In the genomic region with DNA sequence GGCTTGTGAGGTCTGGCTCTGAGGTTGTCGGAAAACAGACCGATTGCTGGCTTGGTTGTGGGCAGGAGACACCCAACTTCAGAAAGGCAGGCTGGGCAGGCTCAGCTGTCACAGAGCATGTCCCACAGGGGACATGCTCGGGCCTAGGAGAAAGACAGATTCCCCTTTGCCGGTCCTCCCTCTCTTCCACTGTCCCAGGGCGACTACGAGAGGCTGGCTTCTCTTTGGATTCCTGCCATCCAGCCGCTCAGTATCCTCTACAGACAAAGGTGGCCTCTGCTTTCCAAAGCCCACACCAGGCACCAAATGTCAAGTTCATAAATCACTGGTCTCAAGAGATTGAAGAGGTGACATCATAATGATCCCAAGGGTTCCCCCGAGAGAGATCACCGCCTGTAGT, we compare ENCODE assay signal across 11 mouse cellular contexts. TPM values are rescaled to one million over a fixed set of nuclear protein-coding genes. Genes with fewer than 3 reads are reported as not detected.
DNase-seq lines count a peak whose midpoint lies in the region; ATAC-seq and TF ChIP-seq lines count a peak whose summit lies in the region.
"Had no signal": no experiment of that assay in that cellular context is flagged by ENCODE, and none has a peak within 500 bp of the region (broad histone marks: within the 10 kb centered on the region; RNA-seq: fewer than 3 reads in every experiment).

No protein-coding gene starts in this region.

- no peak overlapping the region for H3K4me3 ChIP-seq in forebrain, postnatal 0 days (ENCODE audit: low read depth, low read length)
- no peak overlapping the region for H3K4me3 ChIP-seq in forebrain, embryonic 10.5 days
- peak overlapping the region; percentile 48 for H3K4me3 ChIP-seq in ES-Bruce4 (ENCODE audit: low read depth, low read length)
- H3K4me3 ChIP-seq in intestine, embryonic 16.5 days (ENCODE audit: low read length): peak overlapping the region; percentile 75; the same call in 1 of the 2 replicates

- peaks cover 4% of the 10 kb centered on the region; the same call in 1 of the 2 replicates for H3K27me3 ChIP-seq in forebrain, postnatal 0 days (ENCODE audit: insufficient read depth, low read length)
- peaks cover 59% of the 10 kb centered on the region for H3K27me3 ChIP-seq in forebrain, embryonic 10.5 days (ENCODE audit: poor library complexity, severe bottlenecking)
- H3K27me3 ChIP-seq in ES-Bruce4 (ENCODE audit: control insufficient read depth, insufficient read depth, low read length, poor library complexity, severe bottlenecking): no peaks in the 10 kb centered on the region
- H3K27me3 ChIP-seq in intestine, embryonic 16.5 days (replicated peaks; ENCODE audit: control insufficient read depth, insufficient read depth, low read length): no peaks in the 10 kb centered on the region

- H3K4me2 ChIP-seq in forebrain, postnatal 0 days (ENCODE audit: low read depth): peak overlapping the region; percentile 88
- H3K4me2 ChIP-seq in intestine, embryonic 16.5 days (ENCODE audit: low read depth, low read length): peak overlapping the region; percentile 93

- no peak for DNase-seq in forebrain, postnatal 0 days
- no peak for DNase-seq in forebrain, embryonic 10.5 days (ENCODE audit: extremely low spot score, low spot score)
- peak; percentile 56 for DNase-seq in left cerebral cortex, postnatal 4 days
- DNase-seq in left cerebral cortex, adult 8-10 months (ENCODE audit: low spot score in 2 of 2): no peak
- DNase-seq in thymus, postnatal 36 days: no peak
- no peak for DNase-seq in left cerebral cortex, adult 11 months (ENCODE audit: low spot score)
- DNase-seq: kidney, postnatal 36 days had no signal

- H3K9me3 ChIP-seq in forebrain, postnatal 0 days (ENCODE audit: low read length): no peaks in the 10 kb centered on the region
- H3K9me3 ChIP-seq in forebrain, embryonic 10.5 days: no peaks in the 10 kb centered on the region
- no peaks in the 10 kb centered on the region for H3K9me3 ChIP-seq in ES-Bruce4 (replicated peaks; ENCODE audit: control insufficient read depth, insufficient read depth, low read length, poor library complexity, severe bottlenecking)
- no peaks in the 10 kb centered on the region for H3K9me3 ChIP-seq in intestine, embryonic 16.5 days (ENCODE audit: control insufficient read depth, low read length)

- no peak overlapping the region for H3K27ac ChIP-seq in forebrain, postnatal 0 days (ENCODE audit: low read depth, low read length)
- H3K27ac ChIP-seq in forebrain, embryonic 10.5 days: no peak overlapping the region
- H3K27ac ChIP-seq in ES-Bruce4 (ENCODE audit: insufficient read depth, low read length): peak overlapping the region; percentile 68
- H3K27ac ChIP-seq in intestine, embryonic 16.5 days (ENCODE audit: low read length): no peak overlapping the region
- H3K27ac ChIP-seq: liver, embryonic 14.5 days had no signal

- WGBS in forebrain, postnatal 0 days: 71% methylated on average over 9 of the region's 9 CpGs
- 85% methylated on average over 9 of the region's 9 CpGs for WGBS in forebrain, embryonic 10.5 days
- 62% methylated on average over 9 of the region's 9 CpGs for WGBS in intestine, embryonic 16.5 days

- no peak overlapping the region for H3K9ac ChIP-seq in forebrain, postnatal 0 days
- peak overlapping the region; percentile 62 for H3K9ac ChIP-seq in ES-Bruce4 (ENCODE audit: low read depth, poor library complexity, severe bottlenecking)
- 0 out of 2 replicates have a peak overlapping the region, but pooled peaks have one; percentile 1 for H3K9ac ChIP-seq in intestine, embryonic 16.5 days (ENCODE audit: low read depth, low read length)
- H3K9ac ChIP-seq: liver, embryonic 14.5 days had no signal

- intact Hi-C loops in left cerebral cortex, postnatal 4 days (cut with DNase I): no loop called here

- TF ChIP-seq EP300 in ES-Bruce4 (IDR thresholded peaks at IDR 0.05; ENCODE audit: insufficient read depth, low read depth, low read length): no peak

- no peak for ATAC-seq in forebrain, postnatal 0 days
- ATAC-seq in intestine, embryonic 16.5 days: no peak
- ATAC-seq: CD4-positive, CD25-positive, alpha-beta regulatory T cell, adult 4 months had no signal

- TF ChIP-seq POLR2A in ES-Bruce4 (IDR thresholded peaks at IDR 0.05; ENCODE audit: insufficient read depth, low read length): no peak

- no peaks in the 10 kb centered on the region for H3K36me3 ChIP-seq in forebrain, postnatal 0 days (ENCODE audit: insufficient read depth)
- H3K36me3 ChIP-seq in forebrain, embryonic 10.5 days (replicated peaks): no peaks in the 10 kb centered on the region
- H3K36me3 ChIP-seq in ES-Bruce4 (ENCODE audit: control insufficient read depth, insufficient read depth, low read length, poor library complexity, severe bottlenecking): no peaks in the 10 kb centered on the region; the same call in 1 of the 2 replicates
- no peaks in the 10 kb centered on the region for H3K36me3 ChIP-seq in intestine, embryonic 16.5 days (ENCODE audit: control insufficient read depth, insufficient read depth, low read length)

- 0 out of 2 replicates have a peak, but pooled peaks cover 4% of the 10 kb centered on the region for H3K4me1 ChIP-seq in forebrain, postnatal 0 days (ENCODE audit: insufficient read depth)
- H3K4me1 ChIP-seq in forebrain, embryonic 10.5 days: peaks cover 29% of the 10 kb centered on the region
- H3K4me1 ChIP-seq in ES-Bruce4 (ENCODE audit: control insufficient read depth, insufficient read depth, low read length): peaks cover 2% of the 10 kb centered on the region
- peaks cover 16% of the 10 kb centered on the region; the same call in 1 of the 2 replicates for H3K4me1 ChIP-seq in intestine, embryonic 16.5 days (ENCODE audit: control insufficient read depth, insufficient read depth, low read length)

- TF ChIP-seq CTCF in forebrain, postnatal 0 days (IDR thresholded peaks at IDR 0.05; ENCODE audit: low read depth): no peak
- TF ChIP-seq CTCF in ES-Bruce4 (IDR thresholded peaks at IDR 0.05; ENCODE audit: low read depth, low read length): no peak

RNA-seq across cellular contexts. Expression of gene Cd9, which starts 2.6 kb away (rescaled TPM):
- 41.2 and 57.4 TPM in 2 replicates for total RNA-seq in forebrain, postnatal 0 days (2014; rRNA removed)
- 125 and 140 TPM in 2 replicates for polyA plus RNA-seq in forebrain, postnatal 0 days (2015; fragmentation: Nextera tagmentation; extraction: Ambion mirVana)
- polyA plus RNA-seq in forebrain, embryonic 10.5 days (2016; fragmentation: Nextera tagmentation; extraction: Ambion mirVana): 35.3 and 38.2 TPM in 2 replicates
- total RNA-seq in left cerebral cortex, postnatal 4 days (2021): 10 to 100 TPM; 53.1 to 56.4 TPM
- 100 to 1,000 TPM in 2 of 4 experiments, 10 to 100 TPM in 2; 53.2 to 129 (median 82.7) TPM for total RNA-seq in left cerebral cortex, adult 8-10 months (2022)
- 417 and 439 TPM in 2 replicates for polyA plus RNA-seq in ES-Bruce4 (2011; ENCODE audit: insufficient read depth, insufficient read length, low read depth, missing spikeins)
- 146 and 167 TPM in 2 replicates for polyA plus RNA-seq in intestine, embryonic 16.5 days (2015; fragmentation: Nextera tagmentation; extraction: Ambion mirVana)

RNA-seq across cellular contexts. Expression of gene Vwf, which starts 54.5 kb away (rescaled TPM):
- total RNA-seq in forebrain, postnatal 0 days (2014; rRNA removed): 21.2 and 30.0 TPM in 2 replicates
- 8.9 and 13.1 TPM in 2 replicates for polyA plus RNA-seq in forebrain, postnatal 0 days (2015; fragmentation: Nextera tagmentation; extraction: Ambion mirVana)
- polyA plus RNA-seq in forebrain, embryonic 10.5 days (2016; fragmentation: Nextera tagmentation; extraction: Ambion mirVana): 4.1 and 5.9 TPM in 2 replicates
- 10 to 100 TPM; 24.1 to 28.2 TPM for total RNA-seq in left cerebral cortex, postnatal 4 days (2021)
- 10 to 100 TPM; 16.7 to 22.3 (median 18.8) TPM for total RNA-seq in left cerebral cortex, adult 8-10 months (2022)
- polyA plus RNA-seq in ES-Bruce4 (2011; ENCODE audit: insufficient read depth, insufficient read length, low read depth, missing spikeins): 2.7 and 3.2 TPM in 2 replicates
- 7.0 and 8.6 TPM in 2 replicates for polyA plus RNA-seq in intestine, embryonic 16.5 days (2015; fragmentation: Nextera tagmentation; extraction: Ambion mirVana)
- polyA plus RNA-seq: CD4-positive, CD25-positive, alpha-beta regulatory T cell, adult 4 months had no signal

Comparison
In these comparisons a context has a peak if more than half of its experiments do, and no peak if none do; other contexts are left out.
1. H3K4me3 ChIP-seq: peak in ES-Bruce4 (single experiment) and intestine, embryonic 16.5 days (single experiment); none in forebrain, postnatal 0 days (single experiment) and forebrain, embryonic 10.5 days (single experiment).